Mouse (Mus musculus): ENCODE measurements at regions not wholly inside any gene's neighbourhood (a gene's known extent, or its start where the extent isn't known, plus 50 kb on each side); places are given as distances from the start of the nearest gene placed in this dataset.

GRCm38 (mm10) chr12:26551168-26551926 lies 82.3 kb downstream of the Cmpk2 start:
- ATAC-seq (ENCODE audit: insufficient number of reproducible peaks, insufficient read depth, low FRiP score, low TSS enrichment, low read depth) = no peak

GRCm38 (mm10) chr12:26547466-26547865 lies 78.5 kb downstream of the Cmpk2 start:
- 36% methylated on average over 1 of the region's 1 CpGs for WGBS

More at GRCm38 (mm10) chr12:26551168-26551926, 82.3 kb downstream of the Cmpk2 start:
- Histone ChIP-seq H3K4me1 (replicated peaks) (peaks cover under 1% of the 10 kb centered on the region; the same call in 1 of the 2 replicates), H3K4me2 (no peak overlapping the region), H3K27ac (no peak overlapping the region), H3K9me3 (peaks cover 8% of the 10 kb centered on the region; the same call in 1 of the 2 replicates), H3K27me3 (no peaks in the 10 kb centered on the region), H3K36me3 (no peaks in the 10 kb centered on the region), H3K9ac (replicated peaks) (no peak overlapping the region), H3K4me3 (replicated peaks) (no peak overlapping the region)
- WGBS = 43% methylated on average over 10 of the region's 10 CpGs

GRCm38 (mm10) chr12:26546361-26546760 lies 77.4 kb downstream of the Cmpk2 start:
- H3K4me3 ChIP-seq (replicated peaks) = no peak overlapping the region
- H3K27ac ChIP-seq = no peak overlapping the region
- no peaks in the 10 kb centered on the region for H3K36me3 ChIP-seq
- WGBS = 84% methylated on average over 6 of the region's 6 CpGs
- no peak for ATAC-seq (ENCODE audit: insufficient number of reproducible peaks, insufficient read depth, low FRiP score, low TSS enrichment, low read depth)
- H3K9ac ChIP-seq (replicated peaks) = no peak overlapping the region
- no peaks in the 10 kb centered on the region for H3K27me3 ChIP-seq
- H3K4me1 ChIP-seq (replicated peaks) = no peaks in the 10 kb centered on the region
- no peak overlapping the region for H3K4me2 ChIP-seq
- peaks cover 8% of the 10 kb centered on the region; the same call in 1 of the 2 replicates for H3K9me3 ChIP-seq

More at GRCm38 (mm10) chr12:26547466-26547865, 78.5 kb downstream of the Cmpk2 start:
- Histone ChIP-seq H3K27me3 (no peaks in the 10 kb centered on the region), H3K4me2 (no peak overlapping the region), H3K9me3 (peaks cover 8% of the 10 kb centered on the region; the same call in 1 of the 2 replicates), H3K9ac (replicated peaks) (no peak overlapping the region), H3K36me3 (no peaks in the 10 kb centered on the region), H3K4me3 (replicated peaks) (no peak overlapping the region), H3K4me1 (replicated peaks) (no peaks in the 10 kb centered on the region), H3K27ac (no peak overlapping the region)
- ATAC-seq (ENCODE audit: insufficient number of reproducible peaks, insufficient read depth, low FRiP score, low TSS enrichment, low read depth) = no peak

- no peak overlapping the region for H3K9ac ChIP-seq (replicated peaks)
- H3K27me3 ChIP-seq = no peaks in the 10 kb centered on the region
- no peak for ATAC-seq (ENCODE audit: insufficient number of reproducible peaks, insufficient read depth, low FRiP score, low TSS enrichment, low read depth)
- no peaks in the 10 kb centered on the region for H3K36me3 ChIP-seq
- H3K4me1 ChIP-seq (replicated peaks) = no peaks in the 10 kb centered on the region
- WGBS = 82% methylated on average over 1 of the region's 1 CpGs
- H3K4me2 ChIP-seq = no peak overlapping the region
- H3K27ac ChIP-seq = no peak overlapping the region
- 0 out of 2 replicates have a peak, but pooled peaks cover 2% of the 10 kb centered on the region for H3K9me3 ChIP-seq
- no peak overlapping the region for H3K4me3 ChIP-seq (replicated peaks)
These were observed 74.5 kb downstream of the Cmpk2 start for GRCm38 (mm10) chr12:26543463-26543862.

GRCm38 (mm10) chr12:26542451-26542850 lies 73.4 kb downstream of the Cmpk2 start:
- no peaks in the 10 kb centered on the region for H3K36me3 ChIP-seq
- 56% methylated on average over 2 of the region's 2 CpGs for WGBS
- H3K9me3 ChIP-seq = no peaks in the 10 kb centered on the region
- H3K4me1 ChIP-seq (replicated peaks) = no peaks in the 10 kb centered on the region
- no peak for ATAC-seq (ENCODE audit: insufficient number of reproducible peaks, insufficient read depth, low FRiP score, low TSS enrichment, low read depth)
- H3K27me3 ChIP-seq = no peaks in the 10 kb centered on the region
- H3K27ac ChIP-seq = no peak overlapping the region
- H3K4me2 ChIP-seq = no peak overlapping the region
- no peak overlapping the region for H3K9ac ChIP-seq (replicated peaks)
- H3K4me3 ChIP-seq (replicated peaks) = no peak overlapping the region

GRCm38 (mm10) chr12:26535261-26535890 lies 66.4 kb downstream of the Cmpk2 start:
- H3K9ac ChIP-seq (replicated peaks) = no peak overlapping the region
- no peak overlapping the region for H3K4me2 ChIP-seq
- no peak overlapping the region for H3K27ac ChIP-seq
- no peak overlapping the region for H3K4me3 ChIP-seq (replicated peaks)
- H3K27me3 ChIP-seq = no peaks in the 10 kb centered on the region
- H3K4me1 ChIP-seq (replicated peaks) = peaks cover 29% of the 10 kb centered on the region
- ATAC-seq (ENCODE audit: insufficient number of reproducible peaks, insufficient read depth, low FRiP score, low TSS enrichment, low read depth) = no peak
- 58% methylated on average over 9 of the region's 9 CpGs for WGBS
- no peaks in the 10 kb centered on the region for H3K36me3 ChIP-seq
- peaks cover 8% of the 10 kb centered on the region; the same call in 1 of the 2 replicates for H3K9me3 ChIP-seq

GRCm38 (mm10) chr12:26534229-26535105 lies 65.5 kb downstream of the Cmpk2 start:
- Histone ChIP-seq H3K9ac (replicated peaks) (no peak overlapping the region), H3K4me2 (peak overlapping the region; percentile 42)
- ATAC-seq (ENCODE audit: insufficient number of reproducible peaks, insufficient read depth, low FRiP score, low TSS enrichment, low read depth) = no peak

GRCm38 (mm10) chr12:26533641-26534151 lies 64.7 kb downstream of the Cmpk2 start:
- H3K9me3 ChIP-seq = peaks cover 8% of the 10 kb centered on the region; the same call in 1 of the 2 replicates
- H3K4me2 ChIP-seq = peak overlapping the region; percentile 42
- peaks cover 29% of the 10 kb centered on the region for H3K4me1 ChIP-seq (replicated peaks)
- no peak overlapping the region for H3K9ac ChIP-seq (replicated peaks)
- H3K36me3 ChIP-seq = no peaks in the 10 kb centered on the region
- no peak overlapping the region for H3K4me3 ChIP-seq (replicated peaks)
- WGBS = 15% methylated on average over 9 of the region's 9 CpGs
- no peaks in the 10 kb centered on the region for H3K27me3 ChIP-seq
- no peak for ATAC-seq (ENCODE audit: insufficient number of reproducible peaks, insufficient read depth, low FRiP score, low TSS enrichment, low read depth)
- peak overlapping the region; percentile 73 for H3K27ac ChIP-seq

More at GRCm38 (mm10) chr12:26534229-26535105, 65.5 kb downstream of the Cmpk2 start:
- whole genome bisulfite sequencing = 5% methylated on average over 9 of the region's 9 CpGs
- Histone ChIP-seq H3K9me3 (peaks cover 8% of the 10 kb centered on the region; the same call in 1 of the 2 replicates), H3K36me3 (no peaks in the 10 kb centered on the region), H3K4me1 (replicated peaks) (peaks cover 29% of the 10 kb centered on the region), H3K27ac (peak overlapping the region; percentile 73), H3K4me3 (replicated peaks) (no peak overlapping the region), H3K27me3 (no peaks in the 10 kb centered on the region)

GRCm38 (mm10) chr12:26532823-26533640 lies 64.0 kb downstream of the Cmpk2 start:
- Histone ChIP-seq H3K4me1 (replicated peaks) (peaks cover 29% of the 10 kb centered on the region), H3K9ac (replicated peaks) (no peak overlapping the region), H3K9me3 (peaks cover 8% of the 10 kb centered on the region; the same call in 1 of the 2 replicates), H3K27me3 (no peaks in the 10 kb centered on the region), H3K4me3 (replicated peaks) (no peak overlapping the region; the same call in 1 of the 2 replicates), H3K27ac (peak overlapping the region; percentile 73), H3K36me3 (no peaks in the 10 kb centered on the region), H3K4me2 (peak overlapping the region; percentile 42)
- WGBS = 19% methylated on average over 13 of the region's 13 CpGs
- ATAC-seq (ENCODE audit: insufficient number of reproducible peaks, insufficient read depth, low FRiP score, low TSS enrichment, low read depth) = peak; percentile 84

- Histone ChIP-seq H3K4me3 (replicated peaks) (no peak overlapping the region), H3K9me3 (peaks cover 8% of the 10 kb centered on the region; the same call in 1 of the 2 replicates), H3K4me1 (replicated peaks) (peaks cover 26% of the 10 kb centered on the region), H3K9ac (replicated peaks) (no peak overlapping the region), H3K36me3 (no peaks in the 10 kb centered on the region), H3K4me2 (no peak overlapping the region), H3K27me3 (no peaks in the 10 kb centered on the region), H3K27ac (0 out of 2 replicates have a peak overlapping the region, but pooled peaks have one; percentile 4)
- ATAC-seq (ENCODE audit: insufficient number of reproducible peaks, insufficient read depth, low FRiP score, low TSS enrichment, low read depth) = no peak
- WGBS = 81% methylated on average over 6 of the region's 6 CpGs
These were observed 63.1 kb downstream of the Cmpk2 start for GRCm38 (mm10) chr12:26532076-26532475.

Data from limb, embryonic 12.5 days (tissue).